Mouse (Mus musculus) thymus, postnatal 4 days (tissue): ENCODE results near the gene Wnt7b.

Experiments
- DNase-seq: peaks from one replicate; pipeline ENCODE4 v3.0.0; 2021

Gene Wnt7b

GRCm38 (mm10) chr15:85503127-85503526 lies 79.1 kb downstream of the Wnt7b start, which contains the start of gene 7530416G11Rik:
Gene 7530416G11Rik (minus strand): TSS chr15:85503227.
- DNase-seq, result no peak

- no peak for DNase-seq
These were observed 82.0 kb downstream of the Wnt7b start for GRCm38 (mm10) chr15:85500267-85500666.

GRCm38 (mm10) chr15:85497981-85498475 lies 84.2 kb downstream of the Wnt7b start:
- no peak for DNase-seq

- DNase-seq, result no peak
These were observed 84.7 kb downstream of the Wnt7b start for GRCm38 (mm10) chr15:85497548-85497947.

GRCm38 (mm10) chr15:85494163-85494621 lies 88.1 kb downstream of the Wnt7b start:
- no peak for DNase-seq

GRCm38 (mm10) chr15:85489751-85490150 lies 92.5 kb downstream of the Wnt7b start:
- DNase-seq, result no peak

GRCm38 (mm10) chr15:85488900-85489299 lies 93.4 kb downstream of the Wnt7b start:
- DNase-seq, result no peak
